Mouse (Mus musculus) B cell, adult 62 days (primary cell): Measurements from ENCODE around the gene Endov. TPM values are rescaled to one million over a fixed set of nuclear protein-coding genes. Genes with fewer than 3 reads are reported as not detected.

Experiments
- total RNA-seq: library from RNA; stranded (reverse); gene quantifications from 4 replicates; pipeline ENCODE4 v1.2.4, GENCODE M21; 2023

The Endov gene
- 27.0 to 35.0 TPM (median 31.5 TPM) in 4 replicates for total RNA-seq

DNA sequence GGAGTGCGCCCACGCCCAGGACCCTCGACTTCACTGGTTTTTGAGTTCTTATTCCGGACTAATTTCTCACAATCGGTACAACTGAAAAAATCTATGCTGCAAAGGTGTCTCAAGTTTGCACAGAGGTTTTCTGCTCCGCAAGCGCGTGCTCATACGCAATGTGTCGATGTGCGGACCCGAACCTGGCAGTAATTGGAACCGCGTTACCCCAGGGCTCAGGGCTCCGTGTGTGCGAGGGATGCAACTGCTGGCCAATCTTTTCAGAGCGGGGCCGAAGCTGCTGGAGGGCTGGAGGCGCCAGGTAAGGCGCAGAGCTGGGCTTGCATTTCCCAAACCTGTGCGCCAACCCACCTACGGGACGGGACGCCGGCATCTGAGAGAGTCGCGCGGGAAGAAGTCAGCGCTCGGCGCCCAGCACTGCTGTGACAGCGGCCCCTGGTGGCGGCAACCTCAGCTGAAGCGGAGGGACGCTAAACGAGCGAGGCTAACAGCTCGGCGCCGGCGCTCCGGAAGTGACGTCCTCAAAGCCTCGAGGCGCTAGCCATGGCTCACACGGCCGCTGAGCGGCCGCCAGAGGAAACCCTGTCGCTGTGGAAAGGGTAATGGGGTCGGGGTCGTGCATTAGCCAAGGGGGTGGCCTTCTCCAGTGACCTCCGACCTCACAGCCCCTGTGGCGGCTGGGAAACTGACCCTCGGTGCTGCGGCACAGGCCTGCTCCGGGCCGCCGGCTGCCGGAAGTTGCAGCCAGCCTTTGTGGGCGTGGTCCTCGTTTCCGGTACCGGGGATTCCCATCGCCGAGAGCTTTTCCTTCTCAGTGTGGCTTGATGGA is at the start of gene Endov:
Endov (plus strand) TSS at position 487 of the 829 bp plus-strand sequence.

DNA sequence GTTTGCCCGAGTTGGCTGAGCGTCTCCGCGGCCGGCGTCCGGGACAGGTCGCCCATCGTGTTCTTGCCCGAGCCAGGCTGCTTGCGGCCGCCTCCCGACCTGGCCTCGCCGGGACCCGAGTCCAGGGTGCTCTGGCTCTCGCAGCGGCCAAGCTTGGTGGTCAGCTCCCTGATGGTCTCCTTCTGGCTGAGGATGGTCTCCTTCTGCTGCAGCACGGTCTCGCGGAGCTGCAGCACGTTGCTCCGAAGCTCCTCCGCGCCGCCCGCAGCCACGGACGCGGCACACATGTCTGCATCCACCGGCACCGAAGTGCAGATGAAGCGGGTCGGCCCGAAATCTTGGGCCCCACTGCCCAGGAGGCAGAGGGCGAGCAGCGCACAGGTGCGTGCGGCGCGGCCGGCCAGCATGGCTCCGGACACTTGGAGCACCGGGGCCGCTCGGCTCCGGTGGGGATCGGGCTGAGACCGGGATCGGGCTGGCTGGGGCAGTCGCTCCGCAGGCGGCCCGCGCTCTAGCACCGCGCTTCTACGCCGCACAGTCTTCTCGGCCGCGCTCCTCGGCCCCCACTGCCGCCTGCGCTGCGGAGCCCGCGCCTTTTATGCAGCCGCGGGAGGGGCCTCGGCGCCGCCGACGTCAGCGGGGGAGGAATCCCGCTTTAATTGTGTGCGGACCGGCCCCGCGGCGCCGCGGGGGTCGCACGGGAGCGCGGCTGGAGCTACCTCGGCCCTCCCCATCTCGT is 56.2 kb downstream of the Endov start, which contains the start of gene Nptx1:
Nptx1 (minus strand) TSS at position 571 of the 739 bp plus-strand sequence.

Other genes starting within 250 kb of the Endov start
- 112 to 117 TPM (median 114 TPM) in 4 replicates for gene Gaa, start 223.5 kb upstream of the Endov start, total RNA-seq
- gene Eif4a3, start 191.3 kb upstream of the Endov start, total RNA-seq, result 211 to 252 TPM (median 226 TPM) in 4 replicates
- gene Card14, start 183.6 kb upstream of the Endov start, total RNA-seq, result not detected in 4 replicates
- gene Sgsh, start 135.8 kb upstream of the Endov start, total RNA-seq, result 22.2 to 25.9 TPM (median 24.0 TPM) in 4 replicates
- gene Slc26a11, start 135.8 kb upstream of the Endov start, total RNA-seq, result 20.2 to 28.1 TPM (median 27.8 TPM) in 4 replicates
- gene Rnf213, start 98.2 kb upstream of the Endov start, total RNA-seq, result 101 to 104 TPM (median 103 TPM) in 4 replicates
- gene Nptx1, start 56.4 kb downstream of the Endov start, total RNA-seq, result not detected in 4 replicates
- gene Rptor, start 111.6 kb downstream of the Endov start, total RNA-seq, result 59.5 to 74.5 TPM (median 67.2 TPM) in 4 replicates